Mouse (Mus musculus) CH12.LX (cell line): ENCODE data around the gene Btn1a1. TPM values are rescaled to one million over a fixed set of nuclear protein-coding genes. Genes with fewer than 3 reads are reported as not detected.

Source experiments
- DNase-seq: peaks from one replicate; pipeline ENCODE4 v3.0.0-alpha.2; 2013; ENCODE audit errors: extremely low read depth
- H3K27ac ChIP-seq: 2 replicates; pipeline ENCODE4 v1.5.1; 2012; ENCODE audit warnings: low read depth, mild to moderate bottlenecking, control low read depth, moderate library complexity; ENCODE audit not compliant: insufficient read depth
- H3K27me3 ChIP-seq: replicated peaks from 2 replicates; pipeline ENCODE3; 2012; ENCODE audit warnings: inconsistent platforms
- H3K36me3 ChIP-seq, 2 experiments: replicated peaks in 1 of 2; 2 replicates each; pipeline versions ENCODE3 to v1.6.1; 2012; ENCODE audit warnings: inconsistent platforms in 1 of 2, low read length in 1 of 2, mild to moderate bottlenecking in 1 of 2, mixed read lengths in 1 of 2, moderate library complexity in 1 of 2; ENCODE audit not compliant: control insufficient read depth in 1 of 2, insufficient read depth in 1 of 2
- H3K4me1 ChIP-seq, 2 experiments: 2 replicates each; pipeline ENCODE4 v1.6.1; 2012; ENCODE audit warnings: inconsistent platforms in 1 of 2, moderate library complexity in 1 of 2; ENCODE audit not compliant: insufficient read depth in 2 of 2, control insufficient read depth in 1 of 2
- H3K4me2 ChIP-seq: 2 replicates; pipeline ENCODE4 v1.6.1; 2012; ENCODE audit warnings: low read depth, mild to moderate bottlenecking, control low read depth; ENCODE audit not compliant: poor library complexity, insufficient read depth, severe bottlenecking
- H3K4me3 ChIP-seq, 3 experiments: fragments of 150-350 bp in 1 of 3; sonication (generic) in 1 of 3; replicated peaks in 1 of 3; 2 replicates each; pipeline versions ENCODE3 to v1.5.1; 2011 to 2012; ENCODE audit warnings: low read depth in 2 of 3, low read length in 2 of 3, mild to moderate bottlenecking in 2 of 3, moderate library complexity in 2 of 3, control low read depth in 1 of 3, improper control_type of control experiment in 1 of 3, inconsistent platforms in 1 of 3, mixed read lengths in 1 of 3; ENCODE audit not compliant: poor library complexity in 1 of 3
- H3K79me2 ChIP-seq: replicated peaks from 2 replicates; pipeline ENCODE4 v1.6.1; 2012; ENCODE audit warnings: mild to moderate bottlenecking, moderate library complexity; ENCODE audit not compliant: control insufficient read depth, poor library complexity, insufficient read depth, severe bottlenecking; ENCODE audit errors: extremely low read depth
- H3K9ac ChIP-seq: 2 replicates; pipeline ENCODE4 v1.6.1; 2012; ENCODE audit warnings: low read depth, mild to moderate bottlenecking, control low read depth, moderate library complexity; ENCODE audit not compliant: insufficient read depth
- H3K9me3 ChIP-seq: replicated peaks from 2 replicates; pipeline ENCODE3; 2012; ENCODE audit warnings: low read length, inconsistent platforms, mixed read lengths
- BHLHE40 ChIP-seq: IDR thresholded peaks from 2 replicates; pipeline ENCODE4 v1.6.1; 2011; ENCODE audit warnings: mild to moderate bottlenecking, low read depth, low read length, improper control_type of control experiment
- CHD1 ChIP-seq: IDR thresholded peaks from 2 replicates; pipeline ENCODE4 v1.6.1; 2012; ENCODE audit warnings: low read depth, low read length, improper control_type of control experiment, inconsistent platforms
- CHD2 ChIP-seq: IDR thresholded peaks from 2 replicates; pipeline ENCODE4 v1.6.1; 2011; ENCODE audit warnings: low read length, improper control_type of control experiment
- CTCF ChIP-seq, 2 experiments: IDR thresholded peaks in 1 of 2; conservative IDR thresholded peaks in 1 of 2; 2 replicates each; pipeline ENCODE4 v1.5.1; 2011 to 2012; ENCODE audit warnings: low read depth in 2 of 2, low read length in 2 of 2, improper control_type of control experiment in 1 of 2, inconsistent platforms in 1 of 2, mild to moderate bottlenecking in 1 of 2, moderate library complexity in 1 of 2
- E2F4 ChIP-seq: IDR thresholded peaks from 2 replicates; pipeline ENCODE4 v1.6.1; 2011; ENCODE audit warnings: low read depth, low read length, improper control_type of control experiment; ENCODE audit not compliant: insufficient replicate concordance
- ELF1 ChIP-seq: IDR thresholded peaks from 2 replicates; pipeline ENCODE4 v1.6.1; 2014; ENCODE audit warnings: low read depth, mild to moderate bottlenecking, inconsistent platforms, low read length, improper control_type of control experiment
- EP300 ChIP-seq: IDR thresholded peaks from 2 replicates; pipeline ENCODE4 v1.6.1; 2011; ENCODE audit warnings: low read length, improper control_type of control experiment
- ETS1 ChIP-seq: conservative IDR thresholded peaks from 2 replicates; pipeline ENCODE4 v1.6.1; 2012; ENCODE audit warnings: low read depth, mild to moderate bottlenecking, inconsistent platforms, low read length, improper control_type of control experiment, moderate library complexity
- GABPA ChIP-seq: IDR thresholded peaks from 2 replicates; pipeline ENCODE4 v1.6.1; 2012; ENCODE audit warnings: low read depth, low read length, improper control_type of control experiment, inconsistent platforms; ENCODE audit not compliant: insufficient replicate concordance
- HCFC1 ChIP-seq: IDR thresholded peaks from 2 replicates; pipeline ENCODE4 v1.6.1; 2012; ENCODE audit warnings: low read depth, mild to moderate bottlenecking, inconsistent platforms, low read length, improper control_type of control experiment
- IRF4 ChIP-seq: IDR thresholded peaks from 2 replicates; pipeline ENCODE4 v1.6.1; 2014; ENCODE audit warnings: low read depth, mild to moderate bottlenecking, inconsistent platforms, low read length, improper control_type of control experiment
- JUN ChIP-seq: IDR thresholded peaks from 2 replicates; pipeline ENCODE4 v1.6.1; 2011; ENCODE audit warnings: low read depth, mild to moderate bottlenecking, low read length, improper control_type of control experiment, moderate library complexity; ENCODE audit not compliant: insufficient read depth
- JUND ChIP-seq: conservative IDR thresholded peaks from 2 replicates; pipeline ENCODE4 v1.6.1; 2011; ENCODE audit warnings: low read depth, low read length, improper control_type of control experiment
- KAT2A ChIP-seq: IDR thresholded peaks from 2 replicates; pipeline ENCODE4 v1.6.1; 2012; ENCODE audit warnings: low read length, improper control_type of control experiment, inconsistent platforms; ENCODE audit not compliant: insufficient replicate concordance
- MAFK ChIP-seq: IDR thresholded peaks from 2 replicates; pipeline ENCODE4 v1.6.1; 2011; ENCODE audit warnings: low read length, improper control_type of control experiment; ENCODE audit not compliant: insufficient replicate concordance
- MAX ChIP-seq: IDR thresholded peaks from 2 replicates; pipeline ENCODE4 v1.6.1; 2011; ENCODE audit warnings: low read length, improper control_type of control experiment
- MAZ ChIP-seq: IDR thresholded peaks from 2 replicates; pipeline ENCODE4 v1.6.1; 2012; ENCODE audit warnings: low read depth, mild to moderate bottlenecking, inconsistent platforms, low read length, improper control_type of control experiment, moderate library complexity
- MEF2A ChIP-seq: IDR thresholded peaks from 2 replicates; pipeline ENCODE4 v1.6.1; 2014; ENCODE audit warnings: low read depth, mild to moderate bottlenecking, inconsistent platforms, low read length, improper control_type of control experiment, borderline replicate concordance
- MXI1 ChIP-seq: IDR thresholded peaks from 2 replicates; pipeline ENCODE4 v1.6.1; 2011; ENCODE audit warnings: mild to moderate bottlenecking, low read depth, low read length, improper control_type of control experiment
- MYC ChIP-seq: IDR thresholded peaks from 2 replicates; pipeline ENCODE4 v1.6.1; 2011; ENCODE audit warnings: low read depth, mild to moderate bottlenecking, improper control_type of control experiment, low read length
- NELFE ChIP-seq: IDR thresholded peaks from 2 replicates; pipeline ENCODE4 v1.6.1; 2011; ENCODE audit warnings: low read depth, low read length, improper control_type of control experiment
- NRF1 ChIP-seq: IDR thresholded peaks from 2 replicates; pipeline ENCODE4 v1.6.1; 2014; ENCODE audit warnings: low read depth, mild to moderate bottlenecking, inconsistent platforms, low read length, improper control_type of control experiment, moderate library complexity
- PAX5 ChIP-seq: IDR thresholded peaks from 2 replicates; pipeline ENCODE4 v1.6.1; 2012; ENCODE audit warnings: low read length, inconsistent platforms, mixed read lengths
- POLR2A ChIP-seq: IDR thresholded peaks from 2 replicates; pipeline ENCODE4 v1.6.1; 2011; ENCODE audit warnings: low read depth, mild to moderate bottlenecking, improper control_type of control experiment, low read length
- POLR2AphosphoS2 ChIP-seq: IDR thresholded peaks from 2 replicates; pipeline ENCODE4 v1.6.1; 2011; ENCODE audit warnings: low read depth, low read length, improper control_type of control experiment
- RAD21 ChIP-seq: IDR thresholded peaks from 2 replicates; pipeline ENCODE4 v1.6.1; 2011; ENCODE audit warnings: low read depth, mild to moderate bottlenecking, low read length, improper control_type of control experiment, moderate library complexity
- RCOR1 ChIP-seq: conservative IDR thresholded peaks from 2 replicates; pipeline ENCODE4 v1.6.1; 2012; ENCODE audit warnings: low read depth, mild to moderate bottlenecking, inconsistent platforms, low read length, improper control_type of control experiment
- SIN3A ChIP-seq: IDR thresholded peaks from 2 replicates; pipeline ENCODE4 v1.6.1; 2012; ENCODE audit warnings: low read length, improper control_type of control experiment, inconsistent platforms
- SMC3 ChIP-seq: IDR thresholded peaks from 2 replicates; pipeline ENCODE4 v1.6.1; 2011; ENCODE audit warnings: low read depth, low read length, improper control_type of control experiment
- TBP ChIP-seq: conservative IDR thresholded peaks from 2 replicates; pipeline ENCODE4 v1.6.1; 2011; ENCODE audit warnings: low read depth, low read length, improper control_type of control experiment
- TCF12 ChIP-seq: IDR thresholded peaks from 2 replicates; pipeline ENCODE4 v1.6.1; 2014; ENCODE audit warnings: low read depth, mild to moderate bottlenecking, inconsistent platforms, low read length, improper control_type of control experiment
- UBTF ChIP-seq: IDR thresholded peaks from 2 replicates; pipeline ENCODE4 v1.6.1; 2012; ENCODE audit warnings: low read depth, mild to moderate bottlenecking, inconsistent platforms, low read length, improper control_type of control experiment, moderate library complexity
- USF1 ChIP-seq: IDR thresholded peaks from 2 replicates; pipeline ENCODE4 v1.6.1; 2014; ENCODE audit warnings: low read depth, mild to moderate bottlenecking, inconsistent platforms, low read length, improper control_type of control experiment
- USF2 ChIP-seq: conservative IDR thresholded peaks from 2 replicates; pipeline ENCODE4 v1.6.1; 2011; ENCODE audit warnings: low read depth, low read length, improper control_type of control experiment
- ZC3H11A ChIP-seq: IDR thresholded peaks from 2 replicates; pipeline ENCODE4 v1.6.1; 2012; ENCODE audit warnings: low read depth, mild to moderate bottlenecking, inconsistent platforms, low read length, improper control_type of control experiment
- ZKSCAN1 ChIP-seq: IDR thresholded peaks from 2 replicates; pipeline ENCODE4 v1.6.1; 2012; ENCODE audit warnings: low read depth, inconsistent platforms, low read length, improper control_type of control experiment, borderline replicate concordance
- ZMIZ1 ChIP-seq: IDR thresholded peaks from 2 replicates; pipeline ENCODE4 v1.6.1; 2012; ENCODE audit warnings: low read depth, mild to moderate bottlenecking, inconsistent platforms, low read length, improper control_type of control experiment
- ZNF384 ChIP-seq: IDR thresholded peaks from 2 replicates; pipeline ENCODE4 v1.6.1; 2012; ENCODE audit warnings: low read depth, low read length, improper control_type of control experiment, inconsistent platforms
- dilution Hi-C: fragments of 300-500 bp; cut with MboI; formaldehyde crosslinking; loops from 2 replicates; pipeline ENCODE4 v1.14.3; 2020; ENCODE audit warnings: low sequenced_read_pairs; ENCODE audit not compliant: extremely low pct_unique_long_range_greater_than_20kb, extremely low pct_ligation_motif_present
- in situ Hi-C: fragments of 300-500 bp; cut with MboI; formaldehyde crosslinking; loops from 3 replicates; pipeline ENCODE4 v1.14.3; 2019; ENCODE audit warnings: low sequenced_read_pairs, low pct_ligation_motif_present, low pct_unique_long_range_greater_than_20kb, mixed read lengths
- polyA plus RNA-seq: library from polyadenylated mRNA; unstranded; fragments of >175 nt; gene quantifications from 2 replicates; pipeline ENCODE4 v1.2.1, GENCODE M21; 2012; ENCODE audit warnings: low read depth; ENCODE audit not compliant: insufficient read length
- total RNA-seq, 2 experiments: library from RNA; depleted of rRNA; stranded (reverse); fragments of 300-350 nt in 1 of 2; fragments of >200 nt in 1 of 2; gene quantifications; 2 replicates each; pipeline ENCODE4 v1.2.3; 2012 to 2014

The Btn1a1 gene
- total and polyA plus RNA-seq, 3 experiments: 0.20 to 0.51 (median 0.21) TPM

GRCm38 (mm10) chr13:23466911-23467310 lies 1.2 kb upstream of the Btn1a1 start:
- H3K4me3 ChIP-seq: peak overlapping the region in 1 of 3 experiments; percentile 24
- TF ChIP-seq MAX (no peak), MEF2A (no peak), JUND (no peak), JUN (no peak), ZC3H11A (no peak), POLR2AphosphoS2 (no peak), ZKSCAN1 (no peak), MAZ (no peak), HCFC1 (no peak), ETS1 (no peak), CHD2 (no peak), MAFK (peak; percentile 99), TBP (peak; percentile 99), MXI1 (no peak), ZNF384 (peak; percentile 72), PAX5 (no peak), TCF12 (no peak), UBTF (no peak), NELFE (no peak), CHD1 (no peak), USF2 (no peak), BHLHE40 (no peak), IRF4 (no peak), KAT2A (peak; percentile 88; the same call in 1 of the 2 replicates), GABPA (no peak), SMC3 (no peak), SIN3A (no peak), RAD21 (no peak), MYC (no peak), EP300 (no peak), E2F4 (peak; percentile 94), RCOR1 (no peak), ZMIZ1 (no peak), CTCF (conservative IDR thresholded peaks at IDR 0.05 in 1 of 2, IDR thresholded peaks at IDR 0.05 in 1 of 2; ENCODE audit: low read depth in 2 of 2, low read length in 2 of 2) (no peak), NRF1 (peak; percentile 72), ELF1 (peak; percentile 98), USF1 (no peak), POLR2A (no peak)
- TF ChIP-seq, all 38 proteins: peak for 7
- peaks cover 0 to 5% of the 10 kb centered on the region in 2 experiments; a peak in 1 of 4 replicates for H3K4me1 ChIP-seq
- peak overlapping the region; percentile 61; the same call in 1 of the 2 replicates for H3K4me2 ChIP-seq
- peak; percentile 96 for DNase-seq
- no peak overlapping the region for H3K9ac ChIP-seq
- no peaks in the 10 kb centered on the region for H3K79me2 ChIP-seq
- no peaks in the 10 kb centered on the region for H3K36me3 ChIP-seq
- in situ Hi-C loops: no loop called here
- dilution Hi-C loops: no loop called here
- no peak overlapping the region for H3K27ac ChIP-seq
- no peaks in the 10 kb centered on the region for H3K9me3 ChIP-seq
- H3K27me3 ChIP-seq: peaks cover 2% of the 10 kb centered on the region
